Mouse (Mus musculus): ENCODE results near the gene Gm15155. TPM values are rescaled to one million over a fixed set of nuclear protein-coding genes. Genes with fewer than 3 reads are reported as not detected.

Gm15155 gene
- polyA plus RNA-seq, 1 experiment from 2014 or later: not detected

Other genes starting within 250 kb of the Gm15155 start
- not detected in 2 replicates for gene Ptchd1, start 927 bp upstream of the Gm15155 start, polyA plus RNA-seq (2015; fragmentation: Nextera tagmentation; extraction: Ambion mirVana)

All from liver, embryonic 16.5 days (tissue).